Mouse (Mus musculus) E14TG2a.4 (cell line): ENCODE data around the gene Zbtb37.

Source experiments
- CTCF ChIP-seq: conservative IDR thresholded peaks from 2 replicates; pipeline ENCODE4 v1.5.1; 2014; ENCODE audit warnings: low read length
- NANOG ChIP-seq: IDR thresholded peaks from 2 replicates; pipeline ENCODE4 v1.6.1; 2014; ENCODE audit warnings: borderline replicate concordance, low read length, mixed read lengths
- POU5F1 ChIP-seq: IDR thresholded peaks from 2 replicates; pipeline ENCODE4 v1.6.1; 2014; ENCODE audit warnings: low read length, borderline replicate concordance

- TF ChIP-seq CTCF = no peak
- TF ChIP-seq POU5F1 = no peak
- TF ChIP-seq NANOG = no peak
Observed at GRCm38 (mm10) chr1:161041261-161042020, 6.8 kb upstream of the Zbtb37 start.
